Mouse (Mus musculus) heart, postnatal 4 days (tissue): ENCODE measurements around the gene Cldn20. TPM values are rescaled to one million over a fixed set of nuclear protein-coding genes. Genes with fewer than 3 reads are reported as not detected.

Source experiments
- DNase-seq: peaks from one replicate; pipeline ENCODE4 v3.0.0; 2021
- total RNA-seq, 2 experiments: library from RNA; stranded (reverse); gene quantifications; 2 replicates each; pipeline ENCODE4 v1.2.3; 2021

Cldn20 gene
- total RNA-seq, result not detected

DNA sequence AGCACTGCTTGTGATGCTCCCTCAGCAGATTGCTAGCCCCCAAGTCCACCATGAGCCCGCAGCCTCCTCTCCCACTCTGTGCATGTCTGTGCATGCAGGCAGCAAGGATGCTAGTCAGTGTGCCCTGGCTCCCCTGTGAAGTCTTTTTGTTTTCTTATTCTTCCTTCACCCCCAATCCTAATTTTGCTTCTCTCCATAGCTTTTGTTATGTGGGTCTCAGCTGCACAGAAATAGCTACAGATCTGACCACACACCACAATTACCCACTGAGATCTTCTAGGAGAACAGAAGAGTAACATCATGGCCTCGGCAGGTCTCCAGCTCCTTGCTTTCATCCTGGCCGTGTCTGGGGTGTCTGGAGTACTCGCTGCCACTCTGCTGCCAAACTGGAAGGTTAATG, at the start of gene Cldn20:
Cldn20 (plus strand) TSS at position 301 of the 400 bp plus-strand sequence.
- no peak for DNase-seq

DNA sequence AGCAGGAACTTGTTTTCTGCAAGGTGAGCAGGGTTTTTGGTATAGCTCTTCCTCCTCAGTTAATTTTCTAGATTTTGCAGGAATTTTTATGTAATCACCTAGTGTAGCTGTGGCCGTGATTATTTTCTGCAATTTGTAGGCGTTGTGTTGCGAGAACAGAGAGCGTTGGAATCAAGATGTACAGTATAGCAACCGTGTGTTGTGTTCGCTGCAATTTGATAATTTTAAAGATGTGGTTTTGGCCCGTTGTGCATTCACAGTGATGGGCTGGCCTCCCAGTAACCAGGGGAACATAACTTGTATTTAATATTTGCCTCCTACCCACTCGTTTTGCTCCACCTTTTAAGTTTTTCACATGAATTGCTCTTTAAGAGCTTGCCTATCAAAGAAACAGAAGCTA, 49.3 kb upstream of the Cldn20 start:
- DNase-seq, result no peak

DNA sequence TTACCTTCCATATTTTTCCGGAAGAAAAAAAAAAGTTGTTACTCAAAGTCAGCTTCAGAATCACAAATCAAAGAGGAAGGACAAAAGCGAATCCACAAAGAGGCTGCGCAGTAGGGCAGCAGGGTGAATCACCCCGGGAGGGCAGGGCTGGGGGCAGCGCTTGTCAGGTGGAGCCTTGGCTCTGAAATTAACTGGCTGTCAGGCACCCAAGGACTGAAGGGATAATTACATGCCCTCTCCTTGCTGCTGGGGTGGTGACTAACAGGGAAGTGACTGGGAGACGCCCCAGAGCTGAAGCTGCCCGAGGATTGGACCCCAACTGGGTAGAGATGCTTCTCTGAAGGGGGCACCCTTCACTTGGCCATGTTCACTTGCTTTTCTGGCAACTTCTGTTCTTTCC, 46.5 kb upstream of the Cldn20 start:
- no peak for DNase-seq

DNA sequence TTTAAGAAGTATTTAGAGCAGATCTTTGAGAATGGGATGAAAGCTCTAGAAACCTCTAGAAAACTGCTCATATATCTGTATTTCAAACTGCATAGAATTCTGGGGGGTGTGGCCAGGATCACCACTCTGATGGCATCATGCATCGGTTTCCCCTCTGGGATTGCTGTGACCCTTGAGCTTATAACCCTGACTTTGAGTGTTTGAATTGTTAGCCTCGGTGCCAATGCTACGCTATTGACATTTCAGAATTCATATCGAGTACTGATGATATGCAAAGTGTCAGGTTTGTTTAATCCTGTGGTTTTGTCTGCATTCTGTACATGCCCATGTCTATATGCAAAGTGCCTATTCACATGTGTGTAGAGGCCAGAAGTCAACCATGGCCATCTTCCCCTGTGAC, 45.1 kb upstream of the Cldn20 start:
- DNase-seq, result no peak

DNA sequence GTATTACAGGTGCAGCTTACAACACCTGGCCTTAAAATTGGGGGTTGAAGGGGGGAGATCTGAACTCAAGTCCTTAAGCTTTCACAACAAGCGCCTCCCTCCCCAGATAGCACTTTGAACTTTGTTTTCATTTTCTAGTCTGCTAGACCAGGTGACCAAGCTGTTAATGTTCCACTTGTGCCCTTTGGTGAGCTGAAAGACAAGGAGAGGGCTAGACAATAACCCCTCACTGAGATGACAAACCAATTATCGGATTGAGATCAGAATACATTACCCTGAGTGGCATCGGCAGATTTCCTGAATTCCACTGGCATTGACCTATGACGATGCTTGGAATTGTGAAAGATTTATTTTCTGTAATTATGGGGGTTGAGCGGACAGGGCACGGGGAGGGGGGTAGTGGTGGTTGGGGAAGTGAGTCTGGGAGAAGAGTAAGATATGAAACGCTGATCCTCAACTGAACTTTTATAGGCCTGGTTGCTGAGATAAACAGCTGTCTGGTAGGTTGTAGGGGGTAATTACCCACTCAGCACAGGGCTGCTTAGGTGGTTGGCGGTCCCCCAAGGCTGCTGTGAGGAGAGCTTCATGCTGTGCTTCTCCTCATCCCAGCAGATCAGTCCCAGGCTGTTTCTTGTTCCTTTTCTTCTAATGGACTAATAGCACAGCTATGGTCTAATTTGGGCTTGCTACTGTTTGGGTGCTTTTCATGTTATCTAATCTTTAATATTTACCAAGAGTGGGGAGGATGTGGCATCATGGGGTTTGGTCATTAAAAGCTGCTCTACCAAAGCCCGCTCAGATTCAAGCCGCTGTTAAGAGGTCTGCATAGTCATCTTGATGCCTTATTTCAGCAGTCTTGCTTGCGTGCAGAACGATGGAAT, 44.4 kb upstream of the Cldn20 start:
- no peak for DNase-seq

DNA sequence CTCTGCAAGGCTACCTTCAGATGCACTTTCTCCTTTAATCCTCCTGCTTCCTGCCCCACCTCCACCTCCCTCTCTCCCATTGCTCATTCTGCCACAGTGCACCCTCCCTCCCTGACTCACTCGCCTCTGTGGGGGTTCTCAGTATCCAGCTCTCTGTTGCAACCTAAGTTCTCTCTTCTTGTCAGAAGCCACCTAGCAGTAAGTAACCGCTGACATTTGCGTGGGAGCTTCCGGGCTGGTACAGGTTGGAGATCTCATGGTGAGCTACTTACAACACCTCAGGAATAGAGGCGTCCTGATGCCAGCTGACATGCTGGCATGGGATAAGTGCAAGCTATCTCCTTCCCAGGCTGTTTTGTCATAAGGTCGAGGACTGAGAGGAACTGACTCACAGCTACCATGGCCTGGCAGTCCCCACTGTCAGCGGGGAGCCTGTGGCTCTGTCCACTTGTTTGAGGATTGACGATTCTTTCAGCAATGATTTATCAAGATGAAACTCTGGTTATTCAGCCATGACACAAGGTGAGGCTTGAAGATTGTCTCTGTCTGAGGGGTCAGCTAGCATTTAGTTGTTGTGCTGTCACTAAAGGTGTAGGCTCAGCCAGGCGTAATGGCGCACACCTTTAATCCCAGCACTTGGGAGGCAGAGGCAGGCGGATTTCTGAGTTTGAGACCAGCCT, 42.0 kb upstream of the Cldn20 start:
- no peak for DNase-seq

DNA sequence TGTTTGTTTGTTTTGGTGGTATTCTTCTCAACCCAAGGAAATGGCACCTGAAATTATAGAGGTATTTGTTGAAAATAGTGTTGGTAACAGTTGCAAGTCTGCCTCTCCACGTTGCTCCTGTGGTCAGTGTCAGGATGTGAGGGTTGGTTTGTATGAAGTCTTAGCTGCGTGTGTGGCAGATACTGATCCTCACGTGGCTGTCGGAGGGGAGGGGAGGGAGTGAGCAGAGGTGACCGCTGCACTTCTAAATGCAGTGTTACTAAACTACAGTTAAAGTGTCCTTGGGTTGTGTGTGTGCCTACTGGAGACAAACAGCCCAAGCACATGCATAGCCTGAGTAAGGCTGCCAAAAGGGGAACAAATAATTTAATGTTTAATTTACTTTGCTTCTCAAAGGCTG, 41.3 kb upstream of the Cldn20 start:
- no peak for DNase-seq

DNA sequence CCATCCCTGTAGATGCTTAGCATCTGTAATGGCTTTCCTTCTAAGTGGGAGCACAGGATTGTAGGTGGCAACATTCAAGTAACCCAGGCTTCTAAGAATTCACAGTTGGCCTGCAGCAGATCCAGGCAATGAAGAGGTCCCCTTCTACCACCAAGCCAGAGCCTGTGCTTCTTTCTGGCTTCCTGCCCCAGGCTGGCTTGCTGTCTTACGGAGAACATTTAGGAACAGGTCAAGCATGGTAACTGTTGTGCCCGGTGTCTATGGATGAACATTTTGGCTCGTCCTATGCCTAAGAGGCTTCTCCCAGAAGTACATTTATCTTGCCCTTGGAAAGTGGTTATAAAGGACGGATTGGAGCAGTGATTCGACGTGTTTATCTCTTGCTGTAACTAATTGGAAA, 40.7 kb upstream of the Cldn20 start:
- no peak for DNase-seq

DNA sequence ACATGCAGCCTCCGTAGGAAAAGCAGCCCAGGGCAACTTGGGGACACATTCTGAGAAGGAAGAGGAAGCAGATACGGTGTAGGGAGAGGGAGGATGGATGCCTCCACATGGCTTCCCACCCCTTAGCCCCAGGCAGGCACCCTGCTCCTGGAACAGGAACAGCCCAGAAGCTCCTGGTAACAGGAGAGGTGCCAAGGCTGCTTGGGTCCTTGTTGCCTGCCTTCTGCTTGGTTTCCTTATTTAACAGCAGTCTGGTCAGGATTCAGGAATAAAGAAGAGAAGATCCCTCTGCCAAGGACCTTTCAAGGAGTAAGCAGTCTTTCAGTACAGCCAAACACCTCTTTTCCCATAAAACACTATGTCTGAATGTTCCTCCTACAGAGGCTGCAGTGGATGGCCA, 36.8 kb upstream of the Cldn20 start:
- no peak for DNase-seq

DNA sequence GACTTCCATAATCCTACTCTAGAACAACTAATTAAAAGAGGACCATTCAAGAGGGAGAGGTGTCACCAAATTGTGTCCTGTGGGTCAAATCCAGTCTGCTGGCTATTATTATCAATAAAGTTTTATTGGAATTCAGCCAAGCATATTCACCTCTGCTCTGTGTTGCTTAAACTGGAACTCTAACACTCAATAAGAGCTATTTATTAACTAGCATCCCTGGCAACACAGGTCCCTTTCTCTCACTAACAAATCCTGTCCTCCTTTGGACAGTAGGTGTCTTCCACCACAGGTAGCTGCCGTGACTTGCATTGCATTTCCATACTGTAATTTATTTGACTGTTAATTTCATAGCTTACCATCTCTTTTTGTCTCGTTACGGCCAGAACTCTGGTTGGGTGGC, 36.3 kb upstream of the Cldn20 start:
- DNase-seq, result no peak

DNA sequence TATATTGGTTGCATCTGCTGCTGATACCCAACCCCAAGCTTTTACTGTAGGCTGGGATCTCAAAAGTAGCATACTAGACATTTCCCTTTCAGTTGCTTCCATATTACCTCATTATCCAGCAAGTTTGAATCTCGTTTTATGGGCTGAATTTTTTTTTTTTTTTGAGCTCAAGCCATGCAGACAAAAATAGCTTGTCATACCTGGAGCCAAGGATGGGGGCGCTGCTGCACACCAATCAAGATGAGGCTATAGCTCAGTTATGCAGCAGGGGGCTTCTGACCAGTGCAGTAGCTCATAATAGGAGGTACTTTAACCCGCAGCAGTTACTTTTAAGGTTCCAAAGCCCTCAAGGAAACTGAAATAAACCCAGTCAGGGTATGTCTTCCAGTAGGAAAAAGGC, 34.3 kb upstream of the Cldn20 start:
- DNase-seq, result peak; percentile 59

DNA sequence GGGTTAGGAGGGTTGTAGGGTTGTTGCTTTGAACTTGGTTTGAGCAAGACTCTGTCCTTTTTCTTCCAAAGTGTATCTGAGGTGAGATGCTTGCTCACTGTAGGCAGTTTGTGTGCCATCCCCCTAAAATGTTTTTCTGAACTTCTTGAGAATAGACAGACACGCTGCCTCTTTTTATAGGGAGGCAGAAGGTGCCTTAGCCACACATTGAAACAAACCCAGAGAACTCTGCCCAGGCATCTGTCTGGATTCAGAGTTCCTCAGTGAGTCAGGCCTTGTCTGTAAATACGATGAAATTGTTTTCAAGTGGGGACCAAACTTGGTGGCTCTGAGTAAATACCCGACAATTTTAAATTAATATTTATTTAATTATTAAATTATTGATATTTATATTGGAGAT, 33.8 kb upstream of the Cldn20 start:
- no peak for DNase-seq

DNA sequence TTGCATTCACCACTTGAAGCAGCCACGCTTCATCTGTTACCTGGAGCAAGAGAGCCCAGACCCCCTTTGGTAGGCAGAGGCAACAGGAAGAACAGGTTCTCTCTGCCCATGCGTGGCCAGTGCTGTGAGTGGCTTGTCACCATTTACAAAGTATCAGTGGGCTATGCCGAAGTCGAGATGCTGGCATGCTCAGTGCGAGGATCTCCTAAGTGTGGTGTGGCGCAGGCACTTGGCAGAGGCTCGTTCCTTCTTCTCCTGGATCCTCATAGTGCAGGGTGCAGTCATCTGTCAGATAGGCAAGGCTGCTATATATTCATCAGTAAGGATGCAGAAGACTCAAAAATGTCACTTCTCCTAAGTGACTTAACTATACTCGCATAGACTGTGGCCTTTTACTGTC, 32.9 kb upstream of the Cldn20 start:
- DNase-seq, result no peak

DNA sequence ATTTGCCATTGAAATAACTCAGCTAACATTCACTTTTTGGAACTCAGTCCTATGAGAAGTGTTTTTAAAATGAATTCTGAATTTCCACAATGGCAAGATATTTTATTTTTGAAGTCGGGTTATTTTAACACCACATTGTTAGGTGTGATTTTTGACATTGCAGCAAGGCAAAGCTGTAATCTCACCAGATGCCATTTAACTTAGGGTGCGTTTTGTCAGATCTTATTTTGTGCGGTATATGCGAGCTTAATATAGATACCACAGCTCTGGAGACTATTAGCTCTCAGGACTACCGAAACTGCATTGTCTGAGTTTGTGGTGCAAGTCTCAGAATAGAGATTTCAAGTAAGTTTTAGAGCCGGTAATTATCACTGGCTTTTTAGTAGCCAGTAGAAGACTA, 32.3 kb upstream of the Cldn20 start:
- no peak for DNase-seq

DNA sequence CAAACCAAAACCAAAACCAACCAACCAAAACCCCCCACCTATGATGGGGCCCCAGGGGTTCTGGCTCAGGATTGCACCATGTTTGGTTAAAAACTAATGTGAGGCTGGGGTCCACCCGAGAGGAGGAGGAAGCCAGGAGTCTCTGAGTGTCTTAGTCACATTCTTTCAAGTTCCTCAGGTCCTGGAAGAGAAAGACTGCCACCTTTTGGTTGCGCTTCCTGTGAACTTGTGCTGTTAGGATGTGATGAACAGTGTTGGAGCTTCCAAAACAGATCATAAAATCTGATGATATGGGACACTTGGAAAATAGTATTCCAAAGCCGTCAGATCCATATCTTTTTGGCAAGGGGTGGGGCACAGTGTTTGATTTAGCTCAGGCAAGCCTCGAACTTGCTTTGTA, 31.4 kb upstream of the Cldn20 start:
- DNase-seq, result no peak

DNA sequence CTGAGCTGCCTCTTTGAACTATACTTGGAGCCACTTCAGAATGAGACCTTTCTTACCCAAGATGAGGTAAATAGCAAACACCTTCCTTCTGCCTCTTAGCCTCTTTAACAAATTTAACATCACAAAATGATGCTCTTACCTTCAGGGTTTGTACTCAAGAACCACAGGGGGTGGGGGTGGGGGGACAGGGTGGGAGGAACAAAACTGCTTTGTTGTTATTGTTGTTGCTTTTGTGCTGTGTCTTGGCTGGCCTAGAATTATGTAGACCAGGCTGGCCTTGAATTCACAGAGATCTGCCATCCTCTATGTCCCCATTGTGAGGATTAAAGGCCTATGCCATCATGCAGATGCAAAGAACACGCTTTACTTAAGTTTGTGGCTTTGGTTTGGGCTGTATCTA, 26.6 kb upstream of the Cldn20 start:
- DNase-seq, result no peak

DNA sequence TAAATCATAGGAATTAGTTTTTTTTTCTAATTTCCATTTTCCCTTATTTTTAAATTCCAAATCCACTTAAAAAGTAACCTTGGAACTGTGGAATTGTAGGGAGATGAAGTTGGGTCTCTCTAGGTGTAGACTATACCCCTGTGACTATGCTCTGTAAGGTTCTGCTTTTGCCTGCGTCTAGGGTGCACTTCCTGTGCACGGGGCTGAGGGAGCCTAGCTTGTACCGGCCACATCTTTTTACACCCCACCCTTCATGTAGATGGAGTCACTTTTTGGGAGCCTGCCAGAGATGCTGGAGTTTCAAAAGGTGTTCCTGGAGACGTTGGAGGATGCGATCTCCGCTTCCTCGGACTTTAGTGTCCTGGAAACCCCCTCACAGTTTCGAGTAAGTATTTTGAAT, 25.8 kb upstream of the Cldn20 start:
- no peak for DNase-seq

DNA sequence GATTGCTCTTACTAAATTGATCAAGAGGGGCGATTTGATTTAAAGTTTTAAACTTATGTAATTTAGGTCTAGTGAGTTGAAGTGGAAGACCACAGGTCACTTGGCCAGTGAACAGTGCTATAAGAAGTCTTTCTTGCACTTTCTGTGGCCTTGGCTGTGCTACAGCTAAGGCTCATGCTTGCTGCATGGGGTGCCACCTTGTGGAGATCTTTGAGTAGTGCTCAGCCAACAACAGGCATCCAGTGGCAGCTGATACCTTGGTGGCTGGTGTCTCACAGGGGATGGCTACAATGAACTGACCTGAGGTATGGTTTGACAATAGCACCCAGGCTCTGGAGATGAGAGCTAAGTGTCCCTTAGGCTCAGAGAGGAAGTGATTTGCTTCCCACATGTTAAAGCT, 22.5 kb upstream of the Cldn20 start:
- DNase-seq, result peak; percentile 72

DNA sequence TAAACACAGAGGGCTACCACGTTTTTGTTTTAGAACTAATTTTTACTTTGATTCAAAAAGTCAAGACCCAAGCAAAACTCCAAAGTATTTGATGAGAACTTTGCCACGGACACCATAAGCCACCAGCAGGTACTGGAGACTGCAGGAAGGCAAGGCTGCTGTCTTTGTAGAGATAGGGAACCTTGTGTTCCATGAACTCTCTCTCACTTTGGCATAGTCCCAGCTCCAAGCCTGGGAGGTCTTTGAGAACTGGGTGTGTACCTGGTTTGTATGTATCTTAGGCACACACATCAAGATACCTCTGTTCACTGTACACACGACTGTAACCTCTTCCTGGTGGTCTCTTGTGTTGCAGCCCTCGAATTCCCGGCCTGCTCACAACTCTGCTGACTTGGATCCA, 18.0 kb upstream of the Cldn20 start:
- DNase-seq, result no peak

DNA sequence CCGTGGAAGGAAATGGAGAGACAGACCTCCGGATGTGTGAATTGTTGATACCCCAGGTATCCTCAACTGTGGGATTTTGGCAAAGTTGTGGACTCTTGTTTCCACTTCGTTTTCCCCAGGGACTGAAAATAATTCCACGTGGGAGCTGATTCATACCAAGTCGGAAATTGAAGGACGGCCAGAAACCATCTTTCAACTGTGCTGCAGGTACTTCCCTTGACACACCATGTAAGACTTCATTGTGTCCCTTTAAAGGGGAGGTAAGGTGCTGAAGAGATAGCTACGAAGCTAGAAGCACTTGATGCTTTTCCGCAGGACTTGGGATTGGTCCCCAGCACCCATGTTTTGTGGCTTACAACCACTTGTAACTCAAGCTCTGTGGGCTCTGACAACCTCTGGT, 16.5 kb upstream of the Cldn20 start:
- DNase-seq, result no peak

DNA sequence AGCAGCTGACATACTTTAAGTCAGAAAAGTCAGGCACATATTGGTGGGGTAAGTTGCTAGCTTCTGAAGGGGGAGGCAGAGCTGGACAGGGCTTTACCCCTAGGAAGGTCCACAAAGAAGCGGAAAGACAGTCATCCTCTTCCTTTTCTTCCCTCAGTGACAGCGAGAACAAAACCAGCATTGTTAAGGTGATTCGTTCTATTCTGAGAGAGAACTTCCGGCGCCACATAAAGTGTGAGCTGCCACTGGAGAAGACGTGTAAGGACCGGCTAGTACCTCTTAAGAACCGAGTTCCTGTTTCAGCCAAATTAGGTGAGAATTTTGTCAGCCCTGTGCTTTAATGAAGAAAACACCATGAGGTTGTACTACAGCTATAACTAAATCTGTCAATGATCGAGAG, 15.9 kb upstream of the Cldn20 start:
- DNase-seq, result no peak

DNA sequence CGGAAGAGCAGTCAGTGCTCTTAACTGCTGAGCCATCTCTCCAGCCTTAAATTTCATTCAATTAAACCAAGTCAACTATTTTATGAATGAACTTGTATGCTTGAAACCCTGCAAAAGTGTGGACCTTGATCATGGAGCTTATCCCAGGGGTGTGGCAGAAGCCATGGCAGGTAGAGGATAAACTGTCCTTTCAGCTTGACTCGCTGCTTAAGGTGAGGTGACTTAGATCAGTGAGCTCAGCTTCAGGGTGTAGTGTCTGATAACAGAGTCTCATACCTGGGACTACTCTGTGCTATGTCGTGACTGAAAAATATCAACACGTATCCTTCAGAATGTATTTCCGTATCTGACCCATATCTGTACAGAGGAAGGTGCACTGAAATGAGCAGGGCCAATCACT, 12.0 kb upstream of the Cldn20 start:
- DNase-seq, result no peak

DNA sequence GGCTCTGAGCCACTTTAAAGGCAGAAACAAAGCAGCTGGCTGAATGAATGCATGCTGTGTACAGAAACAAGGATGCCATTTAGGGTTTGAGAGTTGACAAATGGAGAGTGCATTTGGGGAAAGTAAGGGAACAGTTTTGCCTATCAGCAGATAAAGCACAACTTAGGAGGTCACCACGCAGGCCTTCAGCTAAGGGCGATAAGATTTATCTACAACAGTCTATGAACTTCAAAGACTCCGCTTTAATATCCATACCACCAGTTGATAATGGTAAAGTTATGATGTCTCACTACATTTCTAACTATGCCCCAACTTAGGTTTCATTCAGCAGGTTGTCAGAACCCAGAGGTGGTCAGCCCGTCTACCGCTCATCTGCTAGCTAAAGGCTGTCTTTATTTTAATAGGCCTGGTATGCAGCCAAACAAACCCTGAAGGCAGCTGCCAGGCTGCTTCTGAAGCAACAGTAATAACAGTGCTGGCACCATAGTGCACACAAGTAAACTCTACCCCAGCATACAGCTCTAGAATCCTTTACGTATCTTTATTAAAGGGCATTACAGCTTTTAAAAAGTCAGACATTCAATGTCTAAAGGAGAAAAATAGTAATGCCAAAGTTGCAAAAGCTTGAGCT, 4.4 kb upstream of the Cldn20 start:
- DNase-seq, result no peak

DNA sequence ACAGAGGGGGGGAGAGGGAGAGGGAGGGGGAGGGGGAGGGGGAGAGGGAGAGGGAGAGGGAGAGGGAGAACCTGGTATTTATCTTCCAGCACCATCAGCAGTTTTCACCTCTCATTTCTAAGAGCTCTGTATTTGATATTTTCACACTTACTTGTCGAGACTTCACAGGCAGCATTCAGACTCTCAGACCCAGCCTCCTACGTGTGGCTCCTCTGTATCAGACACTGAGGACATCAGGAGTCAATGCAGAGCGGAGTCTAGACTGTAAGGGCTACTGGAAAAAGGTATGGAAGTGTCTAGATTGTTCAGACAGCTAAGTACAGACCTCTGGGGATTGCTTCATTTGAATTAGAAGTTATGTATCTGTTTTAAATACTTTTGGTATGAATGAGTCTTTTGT, 2.8 kb upstream of the Cldn20 start:
- DNase-seq, result no peak
